Mouse (Mus musculus): Measurements from ENCODE around the gene Cd177. TPM values are rescaled to one million over a fixed set of nuclear protein-coding genes. Genes with fewer than 3 reads are reported as not detected.

Cd177 gene
- total RNA-seq, 4 experiments from 2014 or later = not detected

Other genes with a start within 250 kb of the Cd177 start
- gene AC161166.1, start 247.9 kb downstream of the Cd177 start, total RNA-seq (2022) = not detected
- 10 to 100 TPM; 10.9 to 15.8 (median 12.7) TPM for gene Irgq, start 229.6 kb downstream of the Cd177 start, total RNA-seq (2022)
- gene Pinlyp, start 214.2 kb downstream of the Cd177 start, total RNA-seq (2022) = not detected
- gene Xrcc1, start 214.0 kb downstream of the Cd177 start, total RNA-seq (2022) = 10 to 100 TPM; 16.1 to 22.1 (median 17.3) TPM
- 10 to 100 TPM; 23.1 to 30.0 (median 24.6) TPM for gene Ethe1, start 172.8 kb downstream of the Cd177 start, total RNA-seq (2022)
- gene Zfp575, start 172.7 kb downstream of the Cd177 start, total RNA-seq (2022) = under 1 TPM in 1 of 4 experiments, not detected in 3; 0.10 TPM
- under 1 TPM; 0.27 to 0.75 (median 0.61) TPM for gene Phldb3, start 149.5 kb downstream of the Cd177 start, total RNA-seq (2022)
- not detected for gene Lypd3, start 123.8 kb downstream of the Cd177 start, total RNA-seq (2022)
- gene Tex101, start 83.6 kb downstream of the Cd177 start, total RNA-seq (2022) = not detected
- gene BC049730, start 51.1 kb downstream of the Cd177 start, total RNA-seq (2022) = not detected
- gene Gm4763, start 33.4 kb downstream of the Cd177 start, total RNA-seq (2022) = not detected
- not detected for gene Ceacam10, start 16.9 kb upstream of the Cd177 start, total RNA-seq (2022)
- not detected for gene Gm9844, start 101.9 kb upstream of the Cd177 start, total RNA-seq (2022)
- not detected for gene Lypd4, start 109.6 kb upstream of the Cd177 start, total RNA-seq (2022)
- not detected for gene Dmrtc2, start 109.7 kb upstream of the Cd177 start, total RNA-seq (2022)
- gene Rps19, start 124.1 kb upstream of the Cd177 start, total RNA-seq (2022) = 100 to 1,000 TPM; 382 to 444 (median 398) TPM
- gene Cd79a, start 137.1 kb upstream of the Cd177 start, total RNA-seq (2022) = under 1 TPM in 2 of 4 experiments, not detected in 2; 0.17 to 0.19 TPM
- 10 to 100 TPM; 19.1 to 25.5 (median 22.5) TPM for gene Arhgef1, start 142.6 kb upstream of the Cd177 start, total RNA-seq (2022)
- not detected for gene Gm4881, start 184.2 kb upstream of the Cd177 start, total RNA-seq (2022)
- 100 to 1,000 TPM; 255 to 297 (median 267) TPM for gene Rabac1, start 212.4 kb upstream of the Cd177 start, total RNA-seq (2022)
- under 1 TPM; 0.25 to 0.58 (median 0.46) TPM for gene Atp1a3, start 245.6 kb upstream of the Cd177 start, total RNA-seq (2022)

Measured in gastrocnemius, adult 8-10 months (tissue).